Mouse (Mus musculus) erythroblast, embryonic 14.5 days (primary cell): ENCODE results near the gene Ncf2. TPM values are rescaled to one million over a fixed set of nuclear protein-coding genes. Genes with fewer than 3 reads are reported as not detected.
"Not testable (repeated sequence)": the region's sequence is repeated elsewhere in the genome, so short reads cannot be mapped to it uniquely, and the experiment has no call there.

Source experiments
- H3K27me3 ChIP-seq: 2 replicates; pipeline ENCODE4 v1.6.1; 2012; ENCODE audit warnings: inconsistent platforms; ENCODE audit not compliant: control insufficient read depth
- H3K36me3 ChIP-seq: 2 replicates; pipeline ENCODE4 v1.6.1; 2012; ENCODE audit warnings: mild to moderate bottlenecking, inconsistent platforms; ENCODE audit not compliant: control insufficient read depth
- H3K4me1 ChIP-seq: 2 replicates; pipeline ENCODE4 v1.6.1; 2012; ENCODE audit warnings: inconsistent platforms; ENCODE audit not compliant: control insufficient read depth
- H3K4me3 ChIP-seq: replicated peaks from 2 replicates; pipeline ENCODE3; 2012; ENCODE audit warnings: moderate library complexity, mild to moderate bottlenecking, inconsistent platforms
- H3K9me3 ChIP-seq: 2 replicates; pipeline ENCODE4 v1.6.1; 2012; ENCODE audit warnings: low read length, inconsistent platforms, mixed read lengths; ENCODE audit not compliant: control insufficient read depth
- GATA1 ChIP-seq: IDR thresholded peaks from 2 replicates; pipeline ENCODE4 v1.6.1; 2012; ENCODE audit warnings: low read length, inconsistent platforms, mixed read lengths
- TAL1 ChIP-seq: IDR thresholded peaks from 3 replicates; pipeline ENCODE4 v1.6.1; 2012; ENCODE audit warnings: low read length, inconsistent platforms, mixed read lengths
- polyA plus RNA-seq: library from polyadenylated mRNA; stranded (reverse); fragments of >175 nt; gene quantifications from 2 replicates; pipeline ENCODE4 v1.2.3, GENCODE M21; 2012

The Ncf2 gene
- polyA plus RNA-seq, 1 experiment, result 0.05 TPM

DNA sequence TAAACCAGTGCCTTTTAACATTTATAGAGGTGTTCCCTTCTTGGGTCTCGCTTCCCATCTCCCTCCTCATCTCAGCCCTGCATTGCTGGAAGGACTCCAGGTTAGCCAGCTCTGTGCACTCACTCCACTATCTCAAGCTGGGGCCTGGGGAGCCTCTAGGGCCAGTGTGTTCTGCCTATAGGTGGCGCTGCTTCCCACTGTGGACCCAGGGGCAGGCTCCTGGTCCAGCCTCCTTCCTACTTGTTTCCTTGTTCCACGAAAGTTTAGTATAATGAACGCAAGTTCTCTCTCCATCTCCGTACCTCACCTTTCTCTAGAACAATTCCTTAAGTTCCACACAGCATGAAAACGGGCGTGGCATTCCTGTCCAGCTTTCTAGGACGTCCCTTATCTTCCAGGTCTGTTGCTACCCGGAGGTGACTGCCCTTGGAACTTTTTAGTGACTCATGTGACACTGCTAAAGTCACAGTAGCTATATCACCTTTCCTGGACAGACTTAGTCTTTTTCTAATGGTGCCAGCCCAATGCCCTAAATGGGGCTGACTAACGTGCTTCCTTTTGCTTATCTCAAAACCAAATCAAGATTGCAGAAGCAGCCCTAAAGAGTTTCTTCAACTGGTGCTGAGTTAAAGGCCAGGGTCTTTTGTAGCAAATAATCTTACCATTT, 20.8 kb upstream of the Ncf2 start:
- peaks cover 28% of the 10 kb centered on the region for H3K36me3 ChIP-seq
- H3K4me3 ChIP-seq, result no peak overlapping the region
- H3K27me3 ChIP-seq, result no peaks in the 10 kb centered on the region
- H3K4me1 ChIP-seq, result peaks cover 2% of the 10 kb centered on the region
- no peak for TF ChIP-seq TAL1
- TF ChIP-seq GATA1, result no peak
- no peaks in the 10 kb centered on the region for H3K9me3 ChIP-seq

DNA sequence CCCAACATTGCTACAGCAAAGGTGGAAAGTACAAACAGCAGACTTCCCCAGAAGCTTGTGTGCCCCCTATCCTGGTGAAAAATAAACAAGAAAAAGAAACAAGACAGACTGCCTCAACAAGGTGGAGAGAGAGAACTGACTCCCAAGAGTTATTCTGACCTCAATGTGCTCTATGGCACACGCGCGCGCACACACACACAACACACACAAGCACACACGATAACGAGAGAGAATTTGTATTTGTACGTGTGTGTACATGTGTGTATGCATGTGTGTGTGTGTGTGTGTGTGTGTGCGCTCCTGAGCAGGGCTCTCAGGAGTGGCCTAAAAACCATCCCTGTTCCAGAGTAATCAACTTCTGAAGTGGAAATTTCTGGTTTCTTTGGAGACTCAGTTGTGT, 15.4 kb upstream of the Ncf2 start:
- H3K9me3 ChIP-seq, result no peaks in the 10 kb centered on the region
- no peaks in the 10 kb centered on the region for H3K4me1 ChIP-seq
- TF ChIP-seq GATA1, result no peak
- no peak for TF ChIP-seq TAL1
- H3K36me3 ChIP-seq, result no peaks in the 10 kb centered on the region
- no peak overlapping the region for H3K4me3 ChIP-seq
- H3K27me3 ChIP-seq, result no peaks in the 10 kb centered on the region

DNA sequence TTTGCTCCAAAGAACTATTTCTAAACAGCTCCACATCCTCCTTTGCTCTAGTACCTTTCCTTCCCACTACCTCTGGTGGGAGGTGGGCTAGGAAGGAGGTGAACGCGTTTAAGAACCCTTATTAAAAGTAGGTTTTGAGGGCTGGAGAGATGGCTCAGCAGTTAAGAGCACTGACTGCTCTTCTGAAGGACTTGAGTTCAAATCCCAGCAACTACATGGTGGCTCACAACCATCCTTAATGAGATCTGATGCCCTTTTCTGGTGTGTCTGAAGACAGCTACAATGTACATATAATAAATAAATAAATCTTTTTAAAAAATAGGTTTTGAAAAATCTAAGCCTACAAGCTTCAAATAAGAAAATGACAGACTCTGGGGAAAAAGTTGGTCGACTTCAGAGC, 14.5 kb upstream of the Ncf2 start:
- H3K27me3 ChIP-seq, H3K36me3 ChIP-seq, H3K9me3 ChIP-seq, H3K4me3 ChIP-seq, H3K4me1 ChIP-seq: not testable (repeated sequence)

DNA sequence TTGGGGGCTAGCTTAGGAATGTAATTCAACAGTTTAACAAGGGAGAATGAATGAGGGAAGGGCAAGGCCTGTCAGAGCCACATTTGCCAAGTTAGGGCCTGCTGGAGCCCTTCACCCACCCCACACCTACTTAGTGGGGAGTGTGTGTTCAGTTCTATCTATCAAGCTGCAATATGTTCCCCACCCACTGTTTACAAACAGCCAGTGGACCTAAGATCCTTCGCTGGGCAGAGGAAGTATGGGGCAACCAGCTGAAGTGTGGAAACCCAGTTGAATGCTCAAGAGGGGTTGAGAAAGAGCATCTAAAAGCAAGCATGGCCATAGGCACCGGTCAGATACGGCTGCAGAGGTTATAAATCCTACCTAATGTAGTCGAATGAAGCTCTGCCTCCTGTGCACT, 13.0 kb upstream of the Ncf2 start:
- Histone ChIP-seq H3K4me3 (no peak overlapping the region), H3K9me3 (no peaks in the 10 kb centered on the region), H3K27me3 (no peaks in the 10 kb centered on the region), H3K4me1 (no peaks in the 10 kb centered on the region; the same call in 1 of the 2 replicates), H3K36me3 (no peaks in the 10 kb centered on the region)
- TF ChIP-seq GATA1, result no peak
- no peak for TF ChIP-seq TAL1

DNA sequence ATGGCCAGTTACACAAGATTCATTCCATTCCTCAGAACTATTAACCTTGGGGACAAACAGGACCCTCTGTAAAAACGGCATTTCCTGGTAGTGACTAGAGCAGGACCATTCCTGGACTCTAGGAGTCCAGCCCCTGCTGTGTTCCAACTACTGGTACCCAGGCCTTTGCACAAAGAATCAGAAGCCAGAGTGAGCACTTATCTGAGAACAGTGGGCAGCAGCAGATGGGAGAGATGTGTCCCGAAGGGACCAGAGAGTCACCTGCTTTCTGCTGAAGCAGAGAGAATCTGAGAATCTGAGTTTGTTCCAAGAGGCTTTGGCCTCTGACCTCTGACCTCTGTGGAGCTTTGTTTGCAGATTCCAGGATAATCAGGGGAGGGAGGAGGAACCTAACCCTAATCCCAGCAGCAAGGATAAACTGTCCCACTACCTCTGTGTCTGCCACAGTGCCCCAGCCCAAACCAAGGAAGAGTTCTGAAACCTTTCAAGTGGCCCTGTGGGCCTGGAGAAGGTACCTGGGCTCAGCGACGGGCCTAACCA, 11.8 kb upstream of the Ncf2 start:
- H3K9me3 ChIP-seq, result no peaks in the 10 kb centered on the region
- no peak for TF ChIP-seq GATA1
- TF ChIP-seq TAL1, result no peak
- no peaks in the 10 kb centered on the region; the same call in 1 of the 2 replicates for H3K4me1 ChIP-seq
- H3K4me3 ChIP-seq, result no peak overlapping the region
- H3K36me3 ChIP-seq, result no peaks in the 10 kb centered on the region
- no peaks in the 10 kb centered on the region for H3K27me3 ChIP-seq

DNA sequence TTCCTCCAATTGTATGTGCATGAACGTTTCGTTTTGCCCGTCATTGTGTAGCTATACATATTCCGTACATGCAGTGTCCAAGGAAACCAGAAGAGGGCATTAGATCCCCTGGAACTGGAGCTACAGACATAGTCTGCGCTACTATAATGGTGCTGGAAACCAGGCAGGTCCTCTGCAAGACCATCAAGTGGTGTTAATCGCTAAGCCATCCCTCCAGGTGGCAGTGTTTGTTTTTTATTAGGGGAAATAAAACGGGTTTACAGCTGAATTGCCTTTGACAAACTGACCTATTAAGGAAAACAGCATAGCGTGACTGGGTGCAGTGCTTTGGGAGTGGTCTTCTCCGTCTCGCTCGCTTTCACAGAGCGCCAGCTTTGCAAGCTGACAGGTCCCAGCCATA, 9.7 kb upstream of the Ncf2 start:
- Histone ChIP-seq H3K4me1 (no peaks in the 10 kb centered on the region; the same call in 1 of the 2 replicates), H3K36me3 (no peaks in the 10 kb centered on the region), H3K27me3 (no peaks in the 10 kb centered on the region), H3K9me3 (no peaks in the 10 kb centered on the region), H3K4me3 (no peak overlapping the region)
- TF ChIP-seq GATA1 (no peak), TAL1 (no peak)

DNA sequence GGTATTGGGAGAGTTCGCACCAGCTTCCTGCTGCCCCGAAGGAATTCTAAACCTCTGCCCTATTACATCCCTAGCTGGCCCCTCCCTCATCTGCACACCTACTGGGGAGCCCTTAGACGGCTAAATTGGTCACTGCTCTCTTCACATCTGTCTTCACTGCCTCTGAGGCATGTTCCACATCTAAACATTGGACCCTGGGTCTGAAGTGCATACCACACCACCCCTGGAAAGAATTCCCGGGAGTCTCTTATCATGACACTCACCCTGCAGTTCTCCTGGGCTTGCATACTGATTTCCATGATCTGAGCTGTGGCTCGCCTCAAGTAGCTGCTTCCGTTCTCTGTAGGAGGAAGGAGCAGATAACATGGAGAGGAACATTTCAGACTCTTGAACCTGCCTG, 9.2 kb upstream of the Ncf2 start:
- no peaks in the 10 kb centered on the region; the same call in 1 of the 2 replicates for H3K4me1 ChIP-seq
- no peaks in the 10 kb centered on the region for H3K27me3 ChIP-seq
- H3K4me3 ChIP-seq, result no peak overlapping the region
- no peak for TF ChIP-seq TAL1
- TF ChIP-seq GATA1, result no peak
- no peaks in the 10 kb centered on the region for H3K9me3 ChIP-seq
- H3K36me3 ChIP-seq, result no peaks in the 10 kb centered on the region

DNA sequence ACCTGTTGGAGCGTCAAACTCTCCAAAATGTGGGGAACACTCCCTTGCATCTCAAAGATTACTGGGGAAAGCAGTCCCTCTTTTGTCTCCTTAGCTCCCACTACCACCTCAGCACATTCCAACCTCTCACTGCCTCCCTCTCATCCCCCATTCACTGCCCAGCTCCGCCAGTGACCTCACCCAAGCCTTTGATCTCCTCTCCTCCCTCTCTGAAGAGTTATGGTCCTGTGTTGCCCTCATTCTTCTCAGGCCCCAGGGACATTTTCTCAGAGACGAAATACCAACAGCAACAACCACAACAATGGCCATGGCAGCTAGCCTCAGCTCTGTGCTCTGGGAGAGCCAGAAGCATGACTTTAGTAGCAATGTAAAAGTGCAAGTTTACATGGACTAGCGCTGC, 8.7 kb upstream of the Ncf2 start:
- H3K36me3 ChIP-seq, result no peaks in the 10 kb centered on the region
- no peak overlapping the region for H3K4me3 ChIP-seq
- no peaks in the 10 kb centered on the region for H3K27me3 ChIP-seq
- no peaks in the 10 kb centered on the region for H3K9me3 ChIP-seq
- TF ChIP-seq TAL1 (no peak), GATA1 (no peak)
- no peaks in the 10 kb centered on the region; the same call in 1 of the 2 replicates for H3K4me1 ChIP-seq

DNA sequence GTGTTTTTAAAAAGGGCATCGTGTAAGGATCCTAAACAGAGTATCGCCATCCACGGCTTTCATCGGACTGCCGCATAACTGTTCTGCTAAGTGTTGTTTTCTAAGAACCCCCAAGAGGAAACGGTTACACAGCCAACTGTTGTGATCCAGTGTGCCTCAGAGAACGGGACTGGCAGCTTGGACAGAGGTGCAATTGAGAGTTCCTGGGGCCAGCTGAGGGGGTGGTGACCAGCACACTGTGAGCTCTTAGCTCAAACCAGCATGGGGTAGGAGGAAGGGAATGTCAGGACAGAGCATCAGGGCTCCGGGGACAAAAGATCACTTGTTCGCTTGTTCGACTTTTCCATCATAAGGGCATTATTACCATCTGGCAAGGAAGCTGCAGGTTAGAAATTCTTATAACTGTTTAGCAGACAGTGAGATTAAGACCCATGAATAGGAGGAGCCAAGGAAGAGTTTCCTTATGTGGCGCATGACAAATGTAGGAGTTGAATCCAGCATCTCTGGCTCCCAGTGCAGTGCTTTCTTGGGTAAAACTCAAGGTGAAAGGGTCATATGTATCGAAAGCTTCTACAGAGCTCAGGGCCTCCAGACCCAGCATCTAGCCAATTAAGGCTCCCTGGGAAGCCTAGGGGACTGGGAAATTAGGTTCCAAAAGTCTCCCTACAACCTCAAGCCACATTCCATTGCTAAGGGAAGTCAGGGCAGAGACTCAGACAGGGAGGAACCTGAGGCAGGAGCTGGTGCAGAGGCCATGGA, 7.1 kb upstream of the Ncf2 start:
- Histone ChIP-seq H3K9me3 (no peaks in the 10 kb centered on the region), H3K4me1 (no peaks in the 10 kb centered on the region; the same call in 1 of the 2 replicates), H3K36me3 (no peaks in the 10 kb centered on the region), H3K27me3 (no peaks in the 10 kb centered on the region), H3K4me3 (no peak overlapping the region)
- no peak for TF ChIP-seq GATA1
- no peak for TF ChIP-seq TAL1
